In genomic region chr5:25436081-25436480, GRCm38 (mm10) we compare ENCODE assay signal across 8 mouse cellular contexts.
DNase-seq lines count a peak whose midpoint lies in the region; ATAC-seq and TF ChIP-seq lines count a peak whose summit lies in the region.

No protein-coding gene starts in this region.

- no peak for TF ChIP-seq CTCF in lung, adult 2 months (IDR thresholded peaks at IDR 0.05; ENCODE audit: insufficient read depth, low read length)

- H3K4me3 ChIP-seq in lung, adult 2 months (replicated peaks; ENCODE audit: extremely low read depth, low read depth, low read length), result no peak overlapping the region
- no peak overlapping the region for H3K4me3 ChIP-seq in embryonic facial prominence, embryonic 11.5 days (ENCODE audit: low read depth, low read length)
- H3K4me3 ChIP-seq in midbrain, embryonic 14.5 days (replicated peaks; ENCODE audit: low read depth, low read length), result no peak overlapping the region

- DNase-seq in lung, adult 18-20 months, result peak; percentile 41 to 62
- no peak for DNase-seq in lung, adult 2 months
- DNase-seq in adrenal gland, postnatal 25 days, result peak; percentile 29
- DNase-seq in embryonic facial prominence, embryonic 11.5 days (ENCODE audit: low spot score), result peak; percentile 71
- DNase-seq in left cerebral cortex, adult 11 months (ENCODE audit: low spot score), result peak; percentile 17
- peak; percentile 84 for DNase-seq in midbrain, embryonic 14.5 days
- DNase-seq in spleen, postnatal 4 days (ENCODE audit: low spot score in 2 of 2), result peak; percentile 25 to 62

- no peaks in the 10 kb centered on the region for H3K36me3 ChIP-seq in embryonic facial prominence, embryonic 11.5 days (replicated peaks; ENCODE audit: control insufficient read depth, insufficient read depth, low read depth, low read length)
- H3K36me3 ChIP-seq in midbrain, embryonic 14.5 days (ENCODE audit: control insufficient read depth, insufficient read depth, low read length), result no peaks in the 10 kb centered on the region

- H3K27me3 ChIP-seq in embryonic facial prominence, embryonic 11.5 days (ENCODE audit: control insufficient read depth, insufficient read depth, low read length), result no peaks in the 10 kb centered on the region
- no peaks in the 10 kb centered on the region for H3K27me3 ChIP-seq in midbrain, embryonic 14.5 days (ENCODE audit: control insufficient read depth, insufficient read depth, low read length)

- no peak for ATAC-seq in embryonic facial prominence, embryonic 11.5 days (replicated peaks; ENCODE audit: insufficient number of reproducible peaks, low FRiP score, low TSS enrichment, low read depth)
- peak; percentile 64 to 81; a peak in 3 of 4 replicates for ATAC-seq in hematopoietic stem cell, adult 5-6 weeks (replicated peaks in 1 of 2; ENCODE audit: insufficient read depth in 1 of 2, low FRiP score in 2 of 2, low TSS enrichment in 1 of 2, low read depth in 1 of 2, poor library complexity in 2 of 2, severe bottlenecking in 2 of 2)
- no peak for ATAC-seq in midbrain, embryonic 14.5 days (ENCODE audit: low FRiP score, low TSS enrichment)

- no peak for TF ChIP-seq POLR2A in lung, adult 2 months (IDR thresholded peaks at IDR 0.05; ENCODE audit: borderline replicate concordance, extremely low read depth, low read depth, low read length)

- H3K9ac ChIP-seq in embryonic facial prominence, embryonic 11.5 days (replicated peaks; ENCODE audit: low read length), result no peak overlapping the region
- no peak overlapping the region for H3K9ac ChIP-seq in midbrain, embryonic 14.5 days (replicated peaks; ENCODE audit: low read length)

- 8% methylated on average over 3 of the region's 3 CpGs for WGBS in lung, adult 2 months
- WGBS in embryonic facial prominence, embryonic 11.5 days, result 18% methylated on average over 3 of the region's 3 CpGs
- 26% methylated on average over 3 of the region's 3 CpGs for WGBS in midbrain, embryonic 14.5 days

- H3K4me2 ChIP-seq in embryonic facial prominence, embryonic 11.5 days (ENCODE audit: low read depth, low read length), result no peak overlapping the region
- no peak overlapping the region for H3K4me2 ChIP-seq in midbrain, embryonic 14.5 days (ENCODE audit: low read length)

- no peaks in the 10 kb centered on the region for H3K9me3 ChIP-seq in embryonic facial prominence, embryonic 11.5 days (replicated peaks; ENCODE audit: control insufficient read depth, low read length)
- H3K9me3 ChIP-seq in midbrain, embryonic 14.5 days (ENCODE audit: control insufficient read depth, low read length), result no peaks in the 10 kb centered on the region

- H3K27ac ChIP-seq in embryonic facial prominence, embryonic 11.5 days (replicated peaks; ENCODE audit: low read depth, low read length), result no peak overlapping the region
- H3K27ac ChIP-seq in midbrain, embryonic 14.5 days (replicated peaks; ENCODE audit: low read depth, low read length), result no peak overlapping the region

- 0 out of 2 replicates have a peak, but pooled peaks cover 3% of the 10 kb centered on the region for H3K4me1 ChIP-seq in lung, adult 2 months (ENCODE audit: control insufficient read depth, insufficient read depth, low read length)
- H3K4me1 ChIP-seq in embryonic facial prominence, embryonic 11.5 days (ENCODE audit: control insufficient read depth, insufficient read depth, low read length), result no peaks in the 10 kb centered on the region
- no peaks in the 10 kb centered on the region for H3K4me1 ChIP-seq in midbrain, embryonic 14.5 days (ENCODE audit: control insufficient read depth, insufficient read depth, low read length)

Comparison
In these comparisons a context has a peak if more than half of its experiments do, and no peak if none do; other contexts are left out.
1. ATAC-seq: peak in hematopoietic stem cell, adult 5-6 weeks (2 of 2); none in embryonic facial prominence, embryonic 11.5 days (single experiment) and midbrain, embryonic 14.5 days (single experiment).